Mouse (Mus musculus) ovary, adult 18-20 months (tissue): Measurements from ENCODE around the gene Cpeb3.
"Not testable (repeated sequence)": the region's sequence is repeated elsewhere in the genome, so short reads cannot be mapped to it uniquely, and the experiment has no call there.

ENCODE experiments used
- DNase-seq: peaks from one replicate; pipeline ENCODE4 v3.0.0; 2022; ENCODE audit warnings: low spot score, mixed read lengths

The Cpeb3 gene

DNA sequence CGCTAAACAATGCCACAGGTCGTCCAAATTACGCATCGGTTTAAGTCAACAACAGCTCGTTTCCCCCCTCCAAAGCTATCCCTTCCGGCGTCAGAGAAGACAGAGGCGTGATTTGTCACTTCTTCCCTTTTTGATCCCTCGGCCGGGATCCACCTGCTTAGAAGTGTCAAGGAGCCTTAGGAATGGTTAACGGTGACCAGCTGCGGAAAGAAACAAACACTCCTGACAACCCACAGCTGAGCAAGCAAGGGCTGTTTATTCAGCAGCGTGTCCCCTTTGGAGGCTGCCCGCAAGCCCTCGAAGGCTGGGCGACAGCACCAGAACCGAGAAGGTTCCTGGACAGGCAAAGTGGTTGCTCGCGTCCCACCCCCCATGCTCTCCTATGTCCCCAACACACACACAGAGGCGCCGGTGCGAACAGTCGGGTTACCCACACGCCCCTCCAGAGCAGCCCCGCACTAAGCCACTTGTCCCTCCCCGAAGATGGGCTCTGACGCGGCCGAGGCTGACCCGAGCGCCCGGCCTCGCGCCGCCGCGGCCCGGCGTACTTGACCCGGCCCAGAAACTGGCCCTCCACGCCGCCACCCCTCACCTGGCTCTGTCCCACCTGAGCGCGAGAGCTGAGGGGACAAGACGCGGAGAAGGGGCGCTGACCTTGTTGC is 1.6 kb downstream of the Cpeb3 start:
- peak; percentile 15 for DNase-seq

DNA sequence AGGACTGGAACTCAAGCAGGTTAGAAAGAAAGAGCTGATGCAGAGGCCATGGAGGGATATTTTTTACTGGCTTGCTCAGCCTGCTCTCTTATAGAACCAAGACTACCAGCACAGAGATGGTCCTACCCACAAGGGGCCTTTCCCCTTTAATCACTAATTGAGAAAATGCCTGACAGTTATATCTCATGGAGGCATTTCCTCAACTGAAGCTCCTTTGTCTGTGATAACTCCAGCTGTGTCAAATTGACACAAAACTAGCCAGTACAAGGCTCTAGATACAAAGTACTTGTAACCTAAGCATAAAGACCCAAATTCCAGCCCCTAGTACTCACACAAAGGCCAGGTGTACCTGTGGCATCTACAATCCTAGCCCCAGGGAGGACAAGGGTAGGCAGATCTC is 3.2 kb downstream of the Cpeb3 start:
- DNase-seq = not testable (repeated sequence)

DNA sequence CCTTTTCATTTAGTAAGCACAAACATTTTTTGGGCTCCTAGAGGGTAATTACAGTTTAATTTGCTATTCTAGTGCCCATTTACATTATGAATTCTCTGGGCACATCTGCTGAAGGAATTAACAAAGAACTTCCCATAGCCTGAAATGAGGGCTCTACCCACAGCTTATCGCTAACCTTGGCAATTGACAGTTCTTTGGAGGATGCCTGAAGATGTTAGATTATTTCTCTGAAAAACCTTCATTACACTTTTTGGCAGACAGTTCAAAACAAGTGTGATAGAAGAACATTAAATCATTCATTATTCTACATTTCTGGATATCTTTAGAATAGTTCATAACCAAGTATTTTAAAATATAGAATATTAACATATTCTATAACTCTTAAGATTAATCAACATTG is 5.0 kb downstream of the Cpeb3 start:
- DNase-seq = no peak

DNA sequence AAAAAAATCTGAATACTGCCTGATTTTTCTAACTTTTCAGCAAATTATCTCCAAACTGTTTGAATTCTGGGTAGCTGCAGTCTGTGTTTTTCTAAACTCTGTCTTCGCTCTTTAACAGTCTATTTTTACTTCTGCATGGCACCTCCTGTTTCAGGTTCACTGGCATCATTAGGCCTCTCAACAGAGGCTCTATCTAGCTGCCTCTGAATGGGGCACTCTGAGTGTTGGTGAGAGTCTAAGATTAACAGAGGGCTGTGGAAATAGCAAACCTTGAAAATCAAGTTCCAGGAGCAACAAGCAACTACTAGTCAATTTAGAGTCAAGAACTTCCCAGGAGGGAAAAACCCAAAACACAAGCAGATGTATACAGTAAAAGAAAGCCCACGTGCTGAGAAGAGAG is 8.5 kb downstream of the Cpeb3 start:
- DNase-seq = no peak

DNA sequence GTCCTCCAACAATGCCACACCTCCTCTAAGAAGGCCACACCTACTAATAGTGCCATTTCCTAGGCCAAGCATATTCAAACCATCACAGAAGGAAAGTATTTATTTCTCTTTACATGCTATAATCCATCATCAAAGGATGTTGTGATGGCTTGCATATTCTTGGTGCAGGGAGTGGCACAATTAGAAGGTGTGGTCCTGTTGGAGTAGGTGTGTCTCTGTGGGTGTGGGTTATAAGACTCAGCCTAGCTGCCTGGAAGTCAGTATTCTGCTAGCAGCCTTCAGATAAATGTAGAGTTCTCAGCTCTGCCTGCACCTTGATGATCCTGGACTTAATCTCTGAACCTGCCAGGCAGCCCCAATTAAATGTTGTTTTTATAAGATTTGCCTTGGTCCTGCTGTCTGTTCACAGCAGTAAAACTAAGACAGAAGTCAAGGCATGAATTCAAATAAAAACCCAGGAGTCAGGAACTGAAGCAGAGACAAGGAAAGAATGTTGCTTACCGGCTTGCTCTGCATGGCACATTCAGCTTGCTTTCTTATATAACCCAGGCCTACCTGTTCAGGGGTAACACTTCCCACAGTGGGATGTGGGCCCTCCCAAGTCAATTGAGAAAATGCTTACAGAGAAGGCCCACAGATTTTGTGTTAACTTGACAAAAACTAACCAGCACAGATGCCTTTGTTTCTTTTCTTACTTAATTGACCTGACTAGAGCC is 10.1 kb downstream of the Cpeb3 start:
- DNase-seq = no peak

DNA sequence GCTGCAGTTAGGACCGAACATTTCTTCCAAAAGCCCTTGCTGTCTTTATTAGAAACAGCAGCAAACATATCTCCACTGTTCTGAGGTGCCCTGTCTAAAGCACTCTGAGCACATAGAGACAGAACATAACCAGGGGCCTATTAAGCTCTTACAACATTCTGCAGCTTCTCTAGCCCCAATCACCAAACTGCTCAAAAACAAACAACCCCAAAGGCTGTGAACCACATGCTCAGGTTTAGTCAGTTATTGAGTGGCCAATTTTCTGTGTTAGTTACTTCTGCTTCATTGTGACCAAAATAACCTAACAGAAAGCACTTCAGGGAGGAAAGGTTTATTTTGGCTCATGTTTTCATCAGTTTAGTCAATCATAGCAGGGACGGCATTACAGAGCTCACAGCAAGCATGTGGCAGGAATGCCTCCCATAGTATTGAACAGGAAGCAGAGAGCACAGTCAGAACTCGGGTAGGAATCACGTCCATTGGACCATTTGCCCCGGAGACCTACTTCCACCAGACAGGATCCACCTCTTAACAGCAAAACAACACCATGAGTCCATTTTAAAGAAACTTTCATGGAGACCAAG is 15.8 kb downstream of the Cpeb3 start:
- no peak for DNase-seq

DNA sequence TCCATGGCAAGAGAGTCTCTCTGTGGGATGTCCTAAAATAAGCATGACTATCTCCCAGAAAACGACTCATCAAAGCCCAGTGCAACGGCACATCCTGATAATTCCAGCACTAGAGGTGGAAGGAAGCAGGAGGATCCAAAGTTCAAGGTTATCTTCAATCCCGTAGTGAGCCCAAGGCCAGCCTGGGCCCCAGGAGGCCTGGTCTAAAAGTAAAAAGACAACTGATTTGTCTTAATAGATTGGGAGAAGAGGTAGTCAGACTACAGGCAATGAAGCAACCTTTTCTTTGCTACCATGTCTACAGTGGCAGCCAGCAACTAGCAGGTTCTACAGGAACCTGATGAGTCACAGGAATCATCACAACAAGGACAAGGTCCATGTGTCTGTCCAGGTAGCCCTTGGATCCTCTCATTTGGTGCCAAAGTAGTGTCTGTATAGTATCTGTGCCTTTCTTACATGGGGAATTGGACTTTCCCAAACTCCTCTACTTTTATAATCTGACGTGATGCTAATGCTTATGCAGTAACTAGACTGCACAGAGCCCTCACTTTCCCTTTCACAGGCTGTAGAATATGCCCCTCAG is 19.9 kb downstream of the Cpeb3 start:
- no peak for DNase-seq

DNA sequence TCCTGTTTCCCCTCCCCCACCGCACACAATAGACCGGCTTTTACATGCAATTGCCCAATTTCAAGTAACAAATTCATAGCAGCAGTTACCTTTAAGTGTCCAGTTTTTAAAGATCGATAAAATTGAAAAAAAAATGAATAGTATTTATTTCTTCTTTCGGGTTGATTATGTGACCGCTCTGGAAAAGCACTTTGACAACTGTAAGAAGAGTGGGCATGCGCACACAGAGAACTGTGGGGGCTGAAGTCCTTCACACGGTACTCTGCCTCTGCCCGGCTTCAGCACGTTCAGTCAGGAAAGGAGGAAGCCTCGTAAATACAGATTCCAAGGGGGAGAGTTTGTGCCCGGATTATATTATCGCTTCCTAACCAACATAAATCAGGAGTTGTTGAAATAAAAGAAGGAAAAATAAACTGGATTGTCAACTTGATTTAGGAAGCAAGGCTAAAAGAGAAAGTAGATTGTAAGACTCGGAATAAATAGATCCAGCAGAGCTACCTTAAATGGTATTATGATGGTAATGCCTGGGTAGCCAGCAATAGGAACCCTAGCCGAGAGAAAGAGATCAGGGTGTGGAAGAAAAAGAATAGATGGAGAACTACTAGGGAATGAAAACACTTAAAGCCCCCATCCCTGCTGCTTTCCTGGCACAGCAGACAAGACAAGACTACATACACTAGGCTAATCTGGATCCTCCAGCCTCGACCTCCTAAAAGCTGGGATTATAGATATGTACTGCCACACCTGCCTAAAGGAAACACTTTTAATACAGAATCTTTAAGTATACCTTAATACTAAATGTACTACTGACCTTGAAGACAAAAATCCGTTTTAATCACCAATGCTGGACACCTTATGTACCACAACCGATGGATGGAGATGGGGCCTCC is 30.3 kb downstream of the Cpeb3 start:
- peak; percentile 31 for DNase-seq

DNA sequence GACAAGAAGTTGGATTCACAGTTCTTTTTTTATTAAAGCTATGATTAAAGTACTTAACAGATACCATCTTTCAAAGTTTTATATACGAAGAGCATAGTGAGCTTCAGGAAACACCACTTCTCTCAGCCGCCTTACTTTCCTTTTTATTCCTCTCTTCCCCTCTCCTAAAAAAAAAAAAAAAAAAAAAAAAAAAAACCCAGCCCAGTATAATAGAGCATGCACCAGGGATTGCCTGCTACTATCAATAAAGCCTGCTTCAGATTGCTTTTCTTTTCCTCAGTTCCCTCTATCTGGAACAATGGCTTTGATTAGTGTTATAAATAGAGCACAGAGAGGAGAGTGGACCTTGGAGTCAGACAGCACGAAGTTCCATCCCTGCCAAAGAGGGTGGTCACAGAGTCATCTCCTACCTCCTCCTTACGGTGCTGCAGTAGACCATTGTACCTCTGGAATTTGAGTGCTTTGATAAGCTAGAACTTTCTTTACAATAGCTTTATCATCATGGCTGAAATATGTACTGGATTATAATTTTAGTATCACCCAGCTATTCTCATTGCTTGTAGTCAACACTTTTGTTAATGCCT is 31.4 kb downstream of the Cpeb3 start:
- DNase-seq = no peak

DNA sequence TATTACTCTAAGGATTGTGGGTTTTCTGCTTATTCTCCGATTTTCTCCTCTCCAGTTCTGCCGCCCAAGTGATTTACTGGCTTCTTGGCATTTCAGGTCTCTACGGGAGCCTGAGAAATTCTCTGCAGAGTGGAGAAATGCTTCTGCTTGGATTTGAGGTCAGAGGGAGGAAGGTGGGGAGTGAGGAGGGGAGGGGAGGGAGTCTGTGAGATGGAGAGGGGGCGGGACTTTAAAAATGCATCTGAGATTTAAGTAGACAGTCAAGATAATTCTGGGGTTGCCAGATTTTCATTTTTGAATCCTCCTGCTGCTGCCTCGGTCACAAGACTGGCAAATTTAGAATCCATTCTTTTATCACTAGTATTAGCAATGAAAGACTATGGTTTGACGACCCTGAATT is 32.5 kb downstream of the Cpeb3 start:
- no peak for DNase-seq

DNA sequence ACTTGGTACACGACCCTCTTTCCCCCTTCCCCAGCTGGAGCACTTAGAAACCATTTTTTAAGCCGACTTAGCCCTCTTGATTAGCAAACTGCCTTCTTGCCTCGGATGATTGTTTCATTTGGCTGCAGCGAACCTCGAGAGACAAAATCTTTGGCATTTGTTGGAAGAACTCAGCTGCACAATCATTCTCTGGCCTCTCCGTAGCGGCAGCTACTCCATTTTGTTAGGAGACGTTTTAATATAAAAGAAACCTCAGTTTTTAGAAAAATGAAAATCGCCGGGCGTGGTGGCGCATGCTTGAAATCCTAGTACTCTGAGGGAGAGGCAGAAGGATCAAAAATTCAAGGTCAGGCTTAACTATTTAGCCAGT is 33.0 kb downstream of the Cpeb3 start:
- DNase-seq = no peak

DNA sequence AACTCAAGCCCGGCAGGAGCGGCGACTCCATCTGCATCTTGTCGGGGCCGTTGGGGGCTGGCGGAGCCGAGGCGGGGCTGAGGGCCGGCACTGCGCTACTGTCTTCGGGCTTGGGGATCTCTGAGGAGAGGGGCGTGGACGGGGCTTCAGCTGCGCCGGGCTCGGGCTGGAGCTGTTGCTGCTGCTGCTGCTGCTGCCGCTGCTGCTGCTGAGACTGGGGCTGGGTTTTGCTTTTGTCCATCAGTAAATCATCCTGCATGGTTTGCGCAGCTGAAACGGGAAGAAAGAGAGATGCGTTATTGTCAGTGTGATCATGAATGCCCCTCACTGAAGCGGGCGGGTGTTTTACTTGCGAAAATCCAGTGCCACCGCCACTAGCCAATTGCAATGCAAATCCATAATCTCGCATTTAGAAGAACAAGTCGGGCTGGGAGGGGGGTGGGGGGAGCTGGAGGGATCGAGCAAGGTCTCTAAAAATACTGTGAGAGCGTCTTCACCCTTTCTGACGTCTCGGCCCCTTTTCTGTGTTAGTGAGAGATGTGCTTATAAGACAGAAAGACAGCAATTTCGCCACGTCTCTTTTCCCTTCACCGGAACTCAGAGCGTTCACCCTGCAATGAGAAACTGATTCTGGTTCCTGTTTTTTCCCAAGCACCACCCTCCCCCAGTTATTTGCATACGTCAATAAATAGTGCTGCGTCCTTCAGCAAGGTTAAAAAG is 33.5 kb downstream of the Cpeb3 start:
- peak; percentile 30 for DNase-seq

DNA sequence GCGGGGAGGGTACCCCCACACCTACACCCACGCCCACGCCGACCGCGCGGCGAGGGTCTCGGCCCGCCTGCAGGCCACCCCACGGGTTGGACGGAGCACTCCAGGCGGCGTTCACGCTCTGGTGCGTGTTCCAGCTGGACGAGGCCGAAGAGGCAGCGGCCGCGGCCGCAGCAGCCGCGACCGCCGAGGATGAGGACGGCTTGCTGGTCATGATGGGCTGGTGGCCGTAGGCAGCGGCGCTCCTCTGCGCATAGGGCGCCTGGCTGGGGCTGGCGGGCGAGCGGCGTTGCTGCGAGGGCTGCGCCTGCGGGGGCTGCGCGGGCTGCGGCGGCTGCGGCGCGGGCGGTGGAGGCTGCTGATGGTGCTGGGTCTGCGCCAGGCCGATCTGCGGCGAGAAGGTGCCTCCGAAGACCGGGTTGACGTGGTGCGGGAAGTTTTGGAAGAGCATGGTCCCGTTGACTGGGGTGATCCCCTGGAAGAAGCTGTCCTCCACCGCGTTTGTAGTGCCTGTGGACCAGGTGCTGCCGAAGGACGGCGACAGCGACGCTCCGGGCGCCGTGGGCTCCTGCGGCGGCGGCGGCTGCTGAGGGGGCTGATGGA is 34.2 kb downstream of the Cpeb3 start:
- peak; percentile 48 for DNase-seq

DNA sequence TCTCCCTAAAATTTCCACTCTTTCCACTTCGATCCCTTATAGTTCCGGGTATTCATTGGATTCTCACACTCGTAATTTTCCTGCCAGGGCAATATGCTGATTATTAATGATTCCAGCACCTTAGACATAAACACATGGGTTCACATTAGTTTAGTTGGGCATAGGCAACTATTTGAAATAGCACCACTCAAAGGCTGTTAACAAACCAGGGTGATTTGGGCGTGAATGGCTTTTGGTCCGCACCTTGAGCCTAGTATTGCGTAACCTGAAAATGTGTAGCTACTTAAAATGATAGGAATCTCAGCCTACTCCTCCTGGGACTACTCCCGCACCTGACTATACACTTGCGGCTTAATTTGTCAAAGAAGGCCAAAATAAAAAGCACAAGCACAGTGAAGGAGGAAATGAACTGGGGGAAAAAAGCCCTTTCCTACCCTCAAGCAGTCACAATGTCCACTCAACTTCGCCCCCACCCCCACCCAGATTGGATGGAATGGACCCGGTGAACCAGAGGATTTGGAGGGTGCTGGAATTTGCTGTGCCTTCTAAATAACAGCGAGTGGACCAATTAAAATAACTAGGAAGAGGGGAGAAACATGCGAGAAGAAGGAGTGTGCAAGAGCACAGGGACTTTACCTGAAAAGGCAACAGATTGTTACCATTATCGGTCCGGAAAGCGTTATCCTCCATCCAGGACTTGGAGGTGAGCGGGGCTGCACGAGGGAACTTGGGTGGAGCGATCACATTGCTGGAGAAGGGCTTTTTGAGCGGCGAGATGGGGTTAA is 34.9 kb downstream of the Cpeb3 start:
- no peak for DNase-seq

DNA sequence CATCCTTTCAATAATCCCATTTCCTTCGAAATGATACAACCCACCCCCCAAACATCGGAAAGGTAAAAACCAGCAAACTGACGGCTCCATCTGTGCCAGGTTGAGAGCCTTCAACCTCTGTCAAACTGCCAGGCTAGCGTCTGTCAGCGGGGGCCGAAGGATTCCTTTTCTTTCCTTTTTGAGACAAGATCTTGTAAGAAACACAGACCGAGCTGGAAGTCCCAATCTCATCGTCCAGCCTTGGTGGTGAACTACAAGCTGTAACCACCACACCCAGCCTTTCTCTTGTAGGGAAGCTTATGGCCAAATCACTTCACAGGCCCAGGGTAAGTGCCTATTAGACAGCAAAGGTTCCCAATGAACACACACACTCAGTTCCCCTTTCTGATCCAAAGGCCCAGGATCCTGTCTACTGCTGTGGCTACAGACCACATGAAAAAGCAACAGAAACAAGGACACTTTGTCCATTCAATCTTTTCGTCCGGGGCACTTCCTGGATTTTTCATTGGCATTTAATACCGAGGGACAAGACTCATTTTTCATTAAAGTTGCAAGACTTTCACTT is 35.8 kb downstream of the Cpeb3 start:
- DNase-seq = no peak

DNA sequence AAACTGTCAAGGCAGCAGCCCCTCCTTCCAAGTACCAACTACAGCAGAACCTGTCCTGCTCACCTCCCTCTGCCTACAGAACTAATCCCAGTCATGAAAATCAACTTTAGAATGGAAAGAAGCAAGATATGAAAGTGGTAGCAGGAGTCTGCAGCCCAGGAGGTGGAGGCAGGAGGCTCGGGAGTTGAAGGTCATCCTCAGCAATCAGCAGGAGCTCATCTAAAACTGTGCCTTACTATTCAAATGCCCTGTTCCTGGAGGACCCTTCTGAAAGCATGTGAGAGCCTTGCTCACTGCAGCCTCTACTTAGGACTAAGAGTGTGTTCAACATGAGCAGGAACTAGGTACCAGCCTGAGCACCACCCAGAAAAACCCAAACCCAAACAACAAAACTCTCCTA is 36.3 kb downstream of the Cpeb3 start:
- no peak for DNase-seq

DNA sequence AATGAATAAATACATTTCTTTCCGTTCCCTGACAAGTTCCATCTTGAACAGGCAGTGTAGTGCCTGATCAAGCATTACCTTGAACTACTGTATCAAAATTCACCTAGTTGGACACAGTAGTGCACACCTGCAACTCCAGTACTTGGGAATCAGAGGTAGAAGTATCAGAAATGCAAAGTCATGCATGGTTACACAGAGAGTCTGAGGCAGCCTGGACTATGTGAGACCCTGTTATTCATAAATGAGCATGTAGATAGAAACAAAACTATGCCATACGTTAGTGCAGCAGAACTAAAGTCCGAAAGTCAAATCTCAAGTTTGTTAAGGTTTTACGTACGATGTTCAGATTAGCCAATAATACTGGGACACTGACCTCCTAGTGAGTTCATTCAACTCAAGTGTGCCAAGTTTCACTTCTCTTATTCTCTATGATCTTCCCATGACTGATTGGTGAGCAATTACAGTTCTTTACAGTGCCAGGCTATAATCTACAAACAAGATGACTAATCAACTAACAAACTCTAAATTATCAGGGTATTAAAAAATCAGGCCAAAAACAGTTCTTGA is 51.5 kb downstream of the Cpeb3 start:
- no peak for DNase-seq

DNA sequence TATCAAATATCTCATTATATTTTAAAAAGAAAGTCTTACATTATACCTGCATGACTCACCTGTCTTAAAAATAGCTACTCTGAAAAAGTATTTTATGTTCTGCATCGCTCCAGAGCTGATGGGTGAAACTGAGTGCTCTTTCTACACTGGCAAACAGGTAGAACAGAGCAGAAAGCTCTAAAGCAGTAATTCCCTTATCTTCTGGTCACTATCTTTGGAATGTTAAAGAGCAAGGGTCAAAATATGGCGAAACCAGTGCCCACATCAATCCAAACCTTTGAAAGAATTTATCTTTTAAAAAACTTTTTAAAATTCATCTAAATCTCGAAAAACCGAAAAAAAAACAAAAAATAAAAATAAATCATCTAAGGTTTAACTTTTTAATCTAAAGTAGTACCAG is 52.4 kb downstream of the Cpeb3 start:
- DNase-seq = no peak

DNA sequence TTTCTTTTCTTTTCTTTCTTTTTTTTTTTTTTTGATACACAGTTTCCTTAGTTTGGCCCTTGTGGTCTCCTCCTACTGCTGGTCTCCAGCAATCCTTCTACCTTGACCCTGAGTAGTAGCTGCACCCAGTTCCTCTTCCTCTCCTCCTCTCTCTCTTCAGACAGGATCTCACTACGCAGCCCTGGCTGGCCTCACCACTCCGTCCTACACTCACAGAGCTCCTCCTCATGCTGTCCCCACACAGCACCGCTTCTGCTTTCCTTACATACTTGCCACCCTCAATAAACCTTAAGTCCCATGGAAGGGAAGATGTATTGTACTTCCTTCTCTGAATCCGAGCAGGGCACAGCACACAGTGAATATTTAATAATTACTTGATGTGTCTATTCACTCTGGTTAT is 61.3 kb downstream of the Cpeb3 start:
- no peak for DNase-seq
